Mouse (Mus musculus): ENCODE data around the gene Ttc39b. TPM values are rescaled to one million over a fixed set of nuclear protein-coding genes. Genes with fewer than 3 reads are reported as not detected.

The Ttc39b gene
- polyA plus RNA-seq (2012; rRNA removed; ENCODE audit: low replicate concordance) = 1.5 and 2.7 TPM in 2 replicates

DNA sequence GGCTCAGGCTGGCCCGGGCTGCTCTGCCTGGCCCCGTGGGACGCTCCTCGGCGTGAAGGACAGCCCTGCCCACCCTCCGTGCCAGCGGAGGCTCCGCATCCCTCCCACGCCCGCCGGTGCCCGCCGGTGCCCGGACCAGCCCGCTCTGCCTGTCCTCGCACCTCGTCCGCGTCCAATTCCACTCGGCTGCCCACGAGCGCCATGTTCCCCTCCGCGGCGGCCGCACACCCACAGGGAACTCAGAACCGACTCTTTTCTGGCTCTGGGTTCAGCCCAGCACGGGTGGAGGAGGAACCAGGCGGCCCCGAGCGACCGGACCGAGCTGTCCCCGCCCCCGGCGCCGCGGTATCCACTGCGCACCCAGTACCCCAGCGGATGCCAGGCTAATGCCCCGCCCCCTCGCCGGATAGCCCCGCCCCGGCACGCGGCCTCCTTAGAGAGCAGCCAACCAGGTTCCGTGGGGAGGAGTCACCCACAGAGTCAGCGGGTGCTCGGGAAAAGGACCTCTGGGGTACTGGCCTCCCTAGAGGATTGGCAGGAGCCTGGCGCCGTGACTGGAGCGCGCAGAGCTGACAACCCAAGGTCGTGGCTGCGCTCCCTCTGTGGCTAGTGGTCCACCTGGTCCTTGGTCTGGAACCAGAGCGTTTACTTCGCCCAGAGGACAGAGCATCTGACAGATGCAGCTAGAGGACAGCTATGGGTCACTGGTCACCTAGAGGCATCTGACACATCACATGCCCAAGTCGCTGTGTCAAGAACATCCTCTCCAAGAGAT, at the start of gene Ttc39b:
Gene Ttc39b, minus strand, starts transcription at position 346 of the 775 bp plus-strand sequence.

Other genes with a start within 250 kb of the Ttc39b start
- gene Snapc3, start 93.5 kb upstream of the Ttc39b start, polyA plus RNA-seq (2012; rRNA removed; ENCODE audit: low replicate concordance) = 5.3 and 11.6 TPM in 2 replicates
- 5.1 and 10.1 TPM in 2 replicates for gene Psip1, start 162.2 kb upstream of the Ttc39b start, polyA plus RNA-seq (2012; rRNA removed; ENCODE audit: low replicate concordance)
- gene Ccdc171, start 201.3 kb upstream of the Ttc39b start, polyA plus RNA-seq (2012; rRNA removed; ENCODE audit: low replicate concordance) = 0.05 and 0.28 TPM in 2 replicates